Mouse (Mus musculus) kidney, adult 11 months (tissue): ENCODE measurements around the gene Sbk3.

Source experiments
- DNase-seq: peaks from one replicate; pipeline ENCODE4 v3.0.0; 2022

The Sbk3 gene

GRCm38 (mm10) chr7:4993347-4993998 lies 22.5 kb upstream of the Sbk3 start:
- no peak for DNase-seq

DNA sequence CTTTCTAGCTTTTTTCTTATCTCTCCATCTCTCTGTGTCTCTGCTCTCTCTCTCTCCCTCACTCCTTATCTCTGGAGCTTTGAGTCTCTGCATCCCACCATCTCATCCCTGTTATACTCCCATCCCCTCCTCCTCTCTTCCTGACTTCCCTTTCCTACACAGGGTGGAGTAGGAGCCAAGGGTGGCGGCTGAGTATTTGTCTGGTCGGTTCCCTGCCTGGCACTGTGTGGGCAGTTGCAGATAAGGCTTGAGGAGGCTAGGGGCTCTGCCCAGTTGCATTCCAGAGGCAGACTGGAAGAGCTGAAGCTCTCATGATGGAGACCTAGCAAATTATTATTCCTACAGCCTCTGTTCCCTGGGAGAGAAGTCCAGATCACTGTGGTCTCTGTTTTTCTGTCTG lies 17.3 kb upstream of the Sbk3 start:
- DNase-seq: no peak

DNA sequence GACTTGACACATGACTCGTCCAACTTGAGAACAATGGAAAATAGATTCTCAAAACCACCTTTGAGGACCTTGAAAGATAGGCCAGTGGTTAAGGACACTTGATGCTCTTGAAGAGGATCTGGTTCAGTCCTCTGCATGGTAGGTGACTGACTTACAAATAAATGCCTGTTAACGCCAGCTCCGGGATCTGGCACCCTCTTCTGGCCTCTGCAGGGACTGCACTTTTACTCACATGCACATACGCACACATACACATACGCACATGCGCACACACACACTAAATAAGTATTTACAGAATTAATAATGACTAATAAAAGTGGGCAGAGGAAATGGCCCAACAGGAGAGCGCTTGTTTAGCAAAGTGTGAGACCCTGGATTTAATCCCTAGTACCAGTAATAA lies 5.9 kb upstream of the Sbk3 start:
- no peak for DNase-seq

DNA sequence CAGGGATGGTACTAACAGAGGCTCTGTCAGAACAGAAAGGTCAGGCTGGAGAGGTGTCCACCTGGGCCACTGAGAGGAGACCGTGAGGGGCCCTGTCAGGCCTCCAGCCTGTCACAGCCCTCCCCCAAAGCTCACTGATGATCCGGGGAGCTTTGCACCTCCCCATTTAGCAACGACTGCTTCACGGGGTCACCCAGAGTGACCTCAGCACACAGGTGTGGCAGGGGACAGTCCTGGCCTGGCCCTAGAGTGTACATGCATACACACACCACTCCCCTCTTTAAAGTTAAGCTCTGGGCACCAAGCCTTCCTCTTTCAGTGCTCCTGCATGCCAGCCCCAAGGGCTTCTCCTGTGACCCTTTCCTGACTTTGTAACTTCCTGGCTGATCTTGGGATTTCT lies 4.5 kb upstream of the Sbk3 start:
- no peak for DNase-seq

DNA sequence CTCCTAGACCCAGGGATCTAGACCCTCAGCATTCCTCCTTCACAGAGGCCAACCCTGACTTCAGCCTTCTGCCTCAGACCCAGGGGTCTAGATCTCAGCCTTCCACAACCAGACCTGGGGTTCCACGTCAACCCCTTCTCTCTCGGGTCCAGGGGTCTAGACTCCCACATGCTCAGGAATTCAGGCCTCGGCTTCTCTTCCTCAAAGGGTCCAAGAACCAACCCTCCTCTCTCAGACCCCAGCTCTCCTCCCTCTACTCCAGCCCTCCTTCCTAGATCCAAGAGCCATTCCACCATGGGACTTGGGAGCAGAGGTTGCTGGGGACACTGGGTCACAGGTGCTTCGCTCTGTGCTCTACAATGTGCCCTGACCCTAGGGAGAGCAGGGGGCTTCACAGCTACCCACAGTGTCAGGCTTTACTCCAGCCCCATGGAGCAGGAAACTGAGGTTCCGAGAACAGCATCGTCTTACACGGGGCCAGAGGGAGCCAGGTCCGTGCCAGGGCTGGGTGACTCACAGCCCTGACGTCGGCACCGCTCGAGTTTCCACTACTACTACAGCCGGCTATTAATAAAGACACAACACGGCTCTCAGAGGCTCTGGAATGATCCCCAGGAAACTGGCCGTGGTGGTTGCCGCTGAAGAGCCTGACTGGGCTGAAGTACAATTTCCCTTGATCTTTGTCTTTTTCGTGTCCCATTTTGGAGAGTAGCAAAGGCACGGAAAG lies 1.5 kb upstream of the Sbk3 start:
- no peak for DNase-seq

DNA sequence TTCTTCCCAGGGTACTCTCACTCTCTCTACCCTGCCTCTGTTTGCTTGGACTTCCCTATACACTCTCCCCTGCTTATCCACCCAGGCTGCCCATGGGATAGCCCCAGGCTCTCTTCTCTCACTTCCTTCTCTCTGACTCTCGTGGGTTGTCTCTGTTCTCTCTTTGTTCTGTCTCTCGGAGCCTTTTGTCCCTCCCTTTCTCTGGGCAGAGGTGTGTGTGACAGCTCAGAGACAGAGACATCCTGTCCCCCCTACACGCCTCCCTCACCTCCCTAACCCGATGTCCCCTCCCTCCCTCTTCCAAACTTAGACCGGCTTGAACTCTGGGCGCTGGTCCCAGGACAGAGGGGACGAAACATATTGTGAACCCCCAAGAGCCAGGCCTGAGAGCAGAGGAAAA lies 742 bp upstream of the Sbk3 start:
- DNase-seq: no peak

DNA sequence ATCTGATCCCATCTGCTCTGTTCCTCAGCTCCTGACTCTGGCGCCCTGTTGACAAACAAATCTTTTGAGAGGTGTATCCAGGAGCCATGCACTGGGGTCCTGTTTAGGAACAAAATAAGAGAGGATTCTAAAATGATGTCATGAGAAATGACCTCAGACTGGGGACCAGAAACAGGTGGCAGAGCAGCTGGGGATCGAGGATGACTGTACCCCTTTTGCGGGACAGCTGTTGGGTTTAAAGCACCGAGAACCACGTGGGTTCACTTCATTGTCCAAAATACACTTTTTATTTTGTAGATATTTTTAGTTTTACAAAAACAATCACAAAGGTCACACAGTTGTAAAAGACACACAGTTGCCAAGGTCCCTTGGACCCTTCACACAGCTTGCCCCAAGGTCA lies 6.0 kb downstream of the Sbk3 start:
- DNase-seq: no peak

- DNase-seq: peak; percentile 64
Measured at GRCm38 (mm10) chr7:4964272-4964671, 6.7 kb downstream of the Sbk3 start, which contains the start of gene Sbk2. Gene Sbk2, minus strand, starts transcription at chr7:4964406.

DNA sequence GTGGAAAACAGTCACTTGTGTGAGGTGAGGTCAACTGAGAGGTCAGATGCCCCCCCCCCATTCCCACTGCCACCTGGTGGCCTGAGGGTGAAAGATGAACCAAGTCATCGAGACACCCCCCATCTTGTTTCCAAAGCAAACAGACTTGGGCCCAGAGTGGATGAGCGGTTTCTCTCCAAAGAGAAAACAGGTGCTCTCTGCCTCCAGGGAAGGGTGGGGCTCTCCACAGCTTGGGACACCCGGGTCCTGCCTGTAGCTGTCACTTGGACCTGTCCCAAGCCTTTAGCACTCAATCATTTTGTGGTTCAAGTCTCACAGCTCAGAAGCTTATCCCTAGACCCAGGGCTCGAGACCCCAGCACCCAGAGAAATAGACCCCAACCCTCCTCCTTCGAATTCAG lies 7.4 kb downstream of the Sbk3 start:
- DNase-seq: no peak

GRCm38 (mm10) chr7:4957361-4957760 lies 13.6 kb downstream of the Sbk3 start:
- no peak for DNase-seq

DNA sequence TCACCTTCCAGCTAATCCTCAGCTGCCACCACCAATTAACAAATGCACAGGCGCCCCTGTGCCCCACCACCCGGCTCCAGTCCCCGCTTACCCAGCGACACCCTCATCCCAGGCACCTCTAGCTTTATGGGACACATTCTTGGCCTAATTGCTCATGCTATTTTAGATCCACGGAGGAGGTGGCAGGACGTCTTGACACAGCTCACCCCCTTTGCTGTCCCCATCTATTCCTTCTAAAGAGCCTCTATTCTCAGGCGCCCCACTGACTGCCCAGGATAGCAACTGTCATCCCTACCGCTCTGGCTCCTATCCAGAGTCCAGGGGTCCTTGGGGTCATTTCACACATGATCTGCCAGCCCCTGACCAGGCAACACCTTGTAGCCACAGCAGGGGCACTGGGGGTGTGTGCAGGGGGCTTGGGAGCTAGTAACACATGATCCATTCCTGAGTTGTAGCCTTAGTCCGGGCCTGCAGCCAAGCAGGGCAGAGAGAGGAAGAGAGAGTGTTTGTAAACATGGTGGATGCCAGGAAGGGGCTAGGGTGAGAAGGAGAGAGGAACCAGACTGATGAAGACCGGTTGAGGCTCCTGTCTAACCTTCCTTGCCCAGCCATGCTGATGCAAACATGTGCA lies 17.0 kb downstream of the Sbk3 start:
- DNase-seq: no peak

GRCm38 (mm10) chr7:4950561-4951342 lies 20.2 kb downstream of the Sbk3 start:
- DNase-seq: no peak

DNA sequence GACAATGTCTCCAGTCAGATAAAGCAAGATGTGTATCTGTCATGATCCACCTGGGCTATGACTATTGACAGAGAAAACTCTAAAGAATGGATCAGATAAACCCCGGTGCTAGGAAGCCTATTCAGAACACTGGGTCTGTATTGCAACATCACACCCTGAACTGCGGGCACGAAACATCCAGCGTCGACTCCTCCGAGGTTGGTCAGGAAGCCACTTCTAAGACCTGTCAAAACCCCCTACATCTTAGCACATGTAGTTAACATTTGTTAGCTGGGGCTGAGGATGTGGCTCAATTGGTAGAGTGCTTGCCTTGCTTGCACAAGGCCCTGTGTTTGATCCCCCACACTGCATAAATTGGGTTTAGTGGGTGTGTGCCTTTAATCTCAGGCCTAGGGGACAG lies 22.6 kb downstream of the Sbk3 start:
- DNase-seq: no peak

- DNase-seq: no peak
Measured at GRCm38 (mm10) chr7:4947855-4948254, 23.1 kb downstream of the Sbk3 start.

DNA sequence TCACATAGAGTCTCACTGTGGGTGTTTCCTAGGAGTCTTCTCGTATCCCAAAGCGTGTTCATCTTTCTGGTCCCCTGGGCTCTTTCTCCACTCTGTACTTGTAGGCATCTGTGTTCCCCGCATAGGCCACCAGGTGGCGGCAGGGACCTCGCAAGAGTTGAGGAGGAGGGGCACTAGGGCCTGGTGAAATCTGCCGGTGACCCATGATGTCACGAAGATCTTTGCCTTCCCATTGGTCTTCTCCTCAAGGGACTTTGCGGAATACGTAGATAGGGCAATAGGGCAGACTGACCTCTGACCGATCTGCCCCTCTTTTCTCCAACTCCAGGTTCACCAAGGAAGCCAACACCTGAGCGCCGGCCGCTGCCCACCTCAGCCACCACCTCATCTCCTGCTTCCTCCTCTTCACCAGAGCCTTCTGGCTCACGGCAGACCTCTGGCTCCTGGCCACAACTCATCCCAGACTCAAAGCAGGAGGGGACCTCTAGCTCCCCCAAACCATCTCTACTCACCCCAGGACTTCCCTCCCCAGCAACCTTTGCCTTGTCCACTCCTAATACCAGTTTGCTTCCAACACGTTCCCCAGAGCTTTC lies 27.6 kb downstream of the Sbk3 start:
- DNase-seq: peak; percentile 95

DNA sequence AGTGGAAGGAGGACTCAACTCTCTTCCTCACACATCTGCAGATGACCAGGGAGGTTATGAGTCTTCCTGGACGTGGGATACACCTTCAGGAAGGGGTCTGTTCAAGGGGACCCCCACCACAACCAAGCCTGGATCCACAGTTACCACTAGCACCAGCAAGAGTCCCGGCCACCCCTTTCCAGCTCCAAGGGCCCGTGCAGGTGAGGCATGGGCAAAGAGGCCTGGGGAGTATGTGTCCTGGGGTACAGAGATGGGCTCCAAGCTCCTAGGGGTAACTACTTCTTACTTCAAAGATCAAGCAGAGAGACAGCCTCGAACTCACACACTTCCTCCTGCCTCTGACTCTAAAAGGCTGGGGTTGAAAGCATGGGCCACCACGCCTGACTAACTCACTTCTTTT lies 28.3 kb downstream of the Sbk3 start:
- DNase-seq: no peak

GRCm38 (mm10) chr7:4940068-4940479 lies 30.9 kb downstream of the Sbk3 start:
- DNase-seq: peak; percentile 90

GRCm38 (mm10) chr7:4938456-4938855 lies 32.5 kb downstream of the Sbk3 start:
- peak; percentile 54 for DNase-seq

DNA sequence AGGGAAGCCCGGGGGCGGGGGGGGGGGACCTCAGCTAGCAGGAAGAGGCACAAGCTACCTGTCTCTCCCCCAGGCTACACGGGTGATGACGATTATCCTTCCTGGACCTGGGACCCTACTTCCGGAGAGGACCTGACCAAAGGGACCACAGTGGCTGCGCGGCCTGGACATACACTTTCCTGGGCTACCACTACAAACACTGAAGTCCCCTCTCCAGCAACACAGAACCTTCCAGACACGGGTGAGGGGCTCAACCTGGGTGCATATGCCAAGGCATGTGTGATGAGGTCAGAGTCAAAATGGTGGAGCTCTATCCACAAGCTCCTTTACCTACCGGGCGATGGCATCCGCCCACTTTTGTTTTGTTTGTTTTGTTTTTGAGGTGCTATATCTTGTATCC lies 33.6 kb downstream of the Sbk3 start:
- DNase-seq: no peak

- DNase-seq: no peak
Measured at GRCm38 (mm10) chr7:4936832-4937231, 34.1 kb downstream of the Sbk3 start.

GRCm38 (mm10) chr7:4934160-4934914 lies 36.6 kb downstream of the Sbk3 start:
- DNase-seq: no peak

DNA sequence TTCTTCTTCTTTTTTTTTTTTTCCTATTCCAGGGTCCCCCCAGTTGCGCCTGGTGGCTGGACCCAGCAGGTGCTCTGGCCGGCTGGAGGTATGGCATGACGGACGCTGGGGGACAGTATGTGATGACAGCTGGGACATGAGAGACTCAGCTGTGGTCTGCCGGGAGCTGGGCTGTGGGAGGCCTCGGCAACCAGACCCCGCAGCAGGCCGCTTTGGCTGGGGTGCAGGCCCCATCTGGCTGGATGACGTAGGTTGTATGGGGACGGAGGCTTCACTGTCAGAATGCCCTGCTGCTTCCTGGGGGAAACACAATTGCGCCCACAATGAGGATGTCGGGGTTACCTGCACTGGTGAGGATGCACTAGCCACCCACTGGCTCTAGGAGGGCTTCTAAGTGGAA lies 37.9 kb downstream of the Sbk3 start:
- DNase-seq: no peak
